Mouse (Mus musculus) olfactory bulb, adult 2 months (tissue): ENCODE data around the gene 4930516K23Rik.

ENCODE experiments used
- CTCF ChIP-seq: fragments of 200-500 bp; IDR thresholded peaks from 2 replicates; pipeline ENCODE4 v1.5.1; 2012; ENCODE audit warnings: low read depth, mild to moderate bottlenecking, low read length, moderate library complexity; ENCODE audit not compliant: insufficient read depth
- POLR2A ChIP-seq: fragments of 200-500 bp; IDR thresholded peaks from 2 replicates; pipeline ENCODE4 v1.6.1; 2012; ENCODE audit warnings: mild to moderate bottlenecking, low read depth, low read length, moderate library complexity; ENCODE audit not compliant: insufficient read depth

DNA sequence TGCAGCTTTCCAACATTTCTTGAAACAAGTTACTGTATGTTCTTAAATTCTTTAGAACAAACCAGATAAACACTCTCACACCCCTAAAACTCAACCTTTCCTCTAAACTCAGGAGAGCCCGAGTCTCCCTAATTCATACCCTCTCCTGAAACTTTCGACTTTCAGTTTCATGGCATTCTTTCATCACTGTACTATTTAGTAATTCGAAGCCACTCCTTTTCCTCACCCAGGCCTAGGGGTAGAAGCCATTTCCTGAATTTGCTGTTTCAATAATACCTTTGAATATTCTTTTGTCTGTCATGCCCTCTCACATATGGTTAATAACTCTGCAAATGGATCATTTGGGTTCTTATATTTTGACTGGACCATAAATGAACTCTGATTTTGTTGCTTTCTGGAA, 34.3 kb downstream of the 4930516K23Rik start:
- TF ChIP-seq CTCF (no peak), POLR2A (no peak)
